Comparison of ENCODE assay signal across 16 mouse cellular contexts in the genomic region with DNA sequence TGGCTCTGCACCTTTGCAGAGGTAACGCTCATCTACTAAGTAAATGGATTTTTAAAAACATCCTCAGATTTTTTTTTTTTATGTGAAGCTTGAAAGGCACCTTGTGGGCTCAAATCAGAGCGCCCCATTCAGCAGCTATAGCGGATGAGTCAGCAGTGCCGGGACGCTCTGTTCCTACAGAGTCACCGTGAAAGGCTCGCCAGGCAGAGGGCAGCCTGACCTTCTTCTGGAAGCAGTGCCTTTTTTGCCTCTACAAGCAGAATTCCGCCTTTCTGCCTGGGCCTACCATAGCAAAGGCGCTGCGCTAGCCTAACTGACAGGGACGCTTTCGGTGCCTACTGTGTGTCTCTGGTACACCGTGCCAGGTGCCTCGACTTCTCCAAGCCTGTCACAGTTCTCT. TPM values are rescaled to one million over a fixed set of nuclear protein-coding genes. Genes with fewer than 3 reads are reported as not detected.
DNase-seq lines count a peak whose midpoint lies in the region; ATAC-seq and TF ChIP-seq lines count a peak whose summit lies in the region.
"Had no signal": no experiment of that assay in that cellular context is flagged by ENCODE, and none has a peak within 500 bp of the region (broad histone marks: within the 10 kb centered on the region; RNA-seq: fewer than 3 reads in every experiment).

No protein-coding gene starts in this region.

- no peaks in the 10 kb centered on the region for H3K27me3 ChIP-seq in heart, embryonic 16.5 days (ENCODE audit: control insufficient read depth, insufficient read depth, low read length)
- H3K27me3 ChIP-seq in forebrain, postnatal 0 days (ENCODE audit: insufficient read depth, low read length), result no peaks in the 10 kb centered on the region
- H3K27me3 ChIP-seq: liver, embryonic 13.5 days; stomach, embryonic 15.5 days had no signal

- ATAC-seq in heart, embryonic 16.5 days (replicated peaks; ENCODE audit: extremely low read depth, insufficient read depth, low FRiP score), result no peak
- no peak for ATAC-seq in forebrain, postnatal 0 days
- ATAC-seq: CD4-positive, CD25-positive, alpha-beta regulatory T cell, adult 4 months had no signal

- DNase-seq in heart, postnatal 36 days, result no peak
- peak; percentile 78 for DNase-seq in ovary, adult 18-20 months (ENCODE audit: low spot score)
- no peak for DNase-seq in ovary, postnatal 10 days (ENCODE audit: low spot score)
- peak; percentile 67 for DNase-seq in adrenal gland, postnatal 25 days
- DNase-seq in testis, postnatal 14 days (ENCODE audit: low spot score), result peak; percentile 22
- no peak for DNase-seq in forebrain, postnatal 0 days
- DNase-seq: gastrocnemius, postnatal 25 days; liver, embryonic 13.5 days; midbrain, embryonic 14.5 days; thymus, postnatal 4 days had no signal

- no peak overlapping the region for H3K4me2 ChIP-seq in heart, embryonic 16.5 days (ENCODE audit: low read depth, low read length)
- H3K4me2 ChIP-seq in forebrain, postnatal 0 days (ENCODE audit: low read depth), result no peak overlapping the region
- H3K4me2 ChIP-seq: heart, embryonic 11.5 days; liver, embryonic 13.5 days; stomach, embryonic 15.5 days had no signal

- 67% methylated on average over 14 of the region's 14 CpGs for WGBS in heart, embryonic 16.5 days
- WGBS in forebrain, postnatal 0 days, result 89% methylated on average over 14 of the region's 14 CpGs

- no peaks in the 10 kb centered on the region for H3K36me3 ChIP-seq in heart, embryonic 16.5 days (ENCODE audit: control insufficient read depth, insufficient read depth)
- H3K36me3 ChIP-seq in forebrain, postnatal 0 days (ENCODE audit: insufficient read depth), result no peaks in the 10 kb centered on the region
- H3K36me3 ChIP-seq: liver, embryonic 13.5 days; stomach, embryonic 15.5 days had no signal

- intact Hi-C loops in heart, postnatal 36 days (cut with DNase I), result no loop called here

- H3K4me1 ChIP-seq in heart, embryonic 16.5 days (ENCODE audit: control insufficient read depth, insufficient read depth, low read length), result no peaks in the 10 kb centered on the region
- H3K4me1 ChIP-seq in forebrain, postnatal 0 days (ENCODE audit: insufficient read depth), result 0 out of 2 replicates have a peak, but pooled peaks cover 4% of the 10 kb centered on the region
- H3K4me1 ChIP-seq: liver, embryonic 13.5 days had no signal

- H3K9ac ChIP-seq in heart, embryonic 16.5 days (ENCODE audit: low read length), result peak overlapping the region; percentile 38; the same call in 1 of the 2 replicates
- H3K9ac ChIP-seq in forebrain, postnatal 0 days, result no peak overlapping the region
- H3K9ac ChIP-seq: liver, embryonic 13.5 days; stomach, embryonic 15.5 days had no signal

- no peaks in the 10 kb centered on the region for H3K9me3 ChIP-seq in heart, embryonic 16.5 days (replicated peaks; ENCODE audit: control insufficient read depth, low read length)
- no peaks in the 10 kb centered on the region for H3K9me3 ChIP-seq in forebrain, postnatal 0 days (ENCODE audit: low read length)
- H3K9me3 ChIP-seq: liver, embryonic 13.5 days; stomach, embryonic 15.5 days had no signal

- H3K4me3 ChIP-seq in heart, embryonic 16.5 days (ENCODE audit: low read length), result no peak overlapping the region
- no peak overlapping the region for H3K4me3 ChIP-seq in forebrain, postnatal 0 days (ENCODE audit: low read depth, low read length)
- H3K4me3 ChIP-seq: left cerebral cortex, adult 2 months; liver, embryonic 13.5 days; stomach, embryonic 15.5 days had no signal

- TF ChIP-seq CTCF in forebrain, postnatal 0 days (IDR thresholded peaks at IDR 0.05; ENCODE audit: low read depth), result no peak

- H3K27ac ChIP-seq in heart, embryonic 16.5 days (ENCODE audit: low read length), result no peak overlapping the region
- H3K27ac ChIP-seq in forebrain, postnatal 0 days (ENCODE audit: low read depth, low read length), result no peak overlapping the region
- H3K27ac ChIP-seq: left cerebral cortex, adult 2 months; liver, embryonic 13.5 days; stomach, embryonic 15.5 days had no signal

RNA-seq across cellular contexts. Expression of a gene that starts 41.8 kb away (rescaled TPM):
- 2.6 and 3.5 TPM in 2 replicates for polyA plus RNA-seq in heart, embryonic 16.5 days (2015; fragmentation: Nextera tagmentation; extraction: Ambion mirVana)
- total RNA-seq in heart, postnatal 36 days (2021), result 10 to 100 TPM; 17.1 to 22.9 TPM
- 17.8 and 27.7 TPM in 2 replicates for total RNA-seq in adrenal gland, postnatal 25 days (2021)
- total RNA-seq in forebrain, postnatal 0 days (2014; rRNA removed), result 12.2 and 16.4 TPM in 2 replicates
- polyA plus RNA-seq in forebrain, postnatal 0 days (2015; fragmentation: Nextera tagmentation; extraction: Ambion mirVana), result 6.6 and 8.8 TPM in 2 replicates
- total RNA-seq: MEL had no signal

Comparison
In these comparisons a context has a peak if more than half of its experiments do, and no peak if none do; other contexts are left out.
1. DNase-seq: peak in ovary, adult 18-20 months (single experiment), adrenal gland, postnatal 25 days (single experiment) and testis, postnatal 14 days (single experiment); none in heart, postnatal 36 days (0 of 2), ovary, postnatal 10 days (single experiment) and forebrain, postnatal 0 days (single experiment).